Mouse (Mus musculus) Muller cell, postnatal 12 days (primary cell): ENCODE results near the gene Stx12.
"Not testable (repeated sequence)": the region's sequence is repeated elsewhere in the genome, so short reads cannot be mapped to it uniquely, and the experiment has no call there.

Source experiments
- DNase-seq: peaks from one replicate; pipeline ENCODE4 v3.0.0-alpha.2; 2015; ENCODE audit errors: inconsistent ontology term

Stx12 gene

DNA sequence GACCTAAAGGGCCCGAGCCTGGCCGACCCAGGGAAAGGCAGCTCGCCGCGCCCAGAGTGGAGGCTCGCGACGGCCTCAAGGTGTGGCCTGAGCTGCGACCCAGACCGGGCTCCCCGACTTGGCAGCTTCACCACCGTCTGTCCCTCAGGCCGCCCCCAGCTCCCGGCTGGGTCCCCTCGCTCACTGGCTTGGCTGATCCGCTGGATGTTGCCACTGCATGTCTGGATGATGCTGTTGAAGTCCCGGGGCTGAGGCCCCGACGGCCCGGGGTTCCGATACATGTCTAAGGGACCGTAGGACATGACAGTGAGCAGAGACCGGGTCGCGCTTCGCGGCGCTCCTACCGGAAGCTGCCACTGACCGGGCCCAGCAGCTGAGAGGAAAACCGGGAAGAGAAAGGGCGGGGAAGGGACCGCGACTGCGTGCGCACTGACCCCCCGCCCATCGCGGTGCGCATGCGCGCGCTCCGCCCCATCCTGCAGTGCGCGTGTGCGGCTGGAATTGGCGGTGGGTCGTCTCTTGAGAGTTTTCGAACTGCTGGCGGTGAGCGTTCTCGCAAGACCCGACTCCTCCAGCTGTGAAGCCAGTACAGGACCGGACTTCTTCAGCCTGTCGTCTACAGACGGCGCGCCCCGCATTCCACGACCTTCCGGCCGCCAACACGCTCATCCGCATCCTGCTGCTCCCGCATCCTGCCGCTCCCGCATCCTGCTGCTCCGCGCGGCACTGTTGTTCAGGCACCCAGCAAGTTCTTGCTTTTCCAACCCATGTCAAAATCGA is at the start of gene Stx12:
Gene Stx12 (minus strand): TSS at position 446 of the 780 bp plus-strand sequence.
- DNase-seq: peak; percentile 95

- no peak for DNase-seq
Observed at GRCm38 (mm10) chr4:132932752-132933404, 48.6 kb upstream of the Stx12 start.

GRCm38 (mm10) chr4:132930784-132931183 is 46.5 kb upstream of the Stx12 start:
- DNase-seq: peak; percentile 31

GRCm38 (mm10) chr4:132926520-132926919 is 42.2 kb upstream of the Stx12 start:
- not testable (repeated sequence) for DNase-seq

GRCm38 (mm10) chr4:132922558-132923008 is 38.3 kb upstream of the Stx12 start, which contains the start of gene Fam76a:
Gene Fam76a, minus strand, starts transcription at chr4:132922558.
- DNase-seq: peak; percentile 100

DNA sequence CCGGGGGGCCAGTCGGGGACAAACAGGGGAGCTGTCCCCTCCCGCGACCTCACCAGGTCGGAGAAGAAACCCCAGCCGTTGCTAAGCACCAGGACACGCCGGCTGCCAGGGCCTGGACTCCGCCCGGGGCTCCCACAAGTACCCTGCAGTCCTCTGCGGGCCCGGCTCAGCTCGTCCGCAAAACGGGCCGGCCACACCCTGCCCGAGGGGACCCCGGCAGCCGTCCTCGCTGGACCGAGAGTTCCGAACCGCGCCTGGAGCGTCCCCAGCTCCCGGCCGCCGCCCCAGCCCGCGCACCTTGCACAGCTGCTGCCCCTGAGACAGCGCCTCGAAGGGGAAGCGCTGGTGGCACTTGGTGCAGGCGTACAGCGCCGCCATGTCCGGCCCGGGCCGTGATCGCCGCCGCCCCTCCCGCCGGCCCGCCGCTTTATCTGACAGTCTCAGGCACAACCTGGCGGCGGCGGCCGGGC is 37.8 kb upstream of the Stx12 start:
- DNase-seq: no peak

- no peak for DNase-seq
Observed at GRCm38 (mm10) chr4:132921488-132921887, 37.2 kb upstream of the Stx12 start.

DNA sequence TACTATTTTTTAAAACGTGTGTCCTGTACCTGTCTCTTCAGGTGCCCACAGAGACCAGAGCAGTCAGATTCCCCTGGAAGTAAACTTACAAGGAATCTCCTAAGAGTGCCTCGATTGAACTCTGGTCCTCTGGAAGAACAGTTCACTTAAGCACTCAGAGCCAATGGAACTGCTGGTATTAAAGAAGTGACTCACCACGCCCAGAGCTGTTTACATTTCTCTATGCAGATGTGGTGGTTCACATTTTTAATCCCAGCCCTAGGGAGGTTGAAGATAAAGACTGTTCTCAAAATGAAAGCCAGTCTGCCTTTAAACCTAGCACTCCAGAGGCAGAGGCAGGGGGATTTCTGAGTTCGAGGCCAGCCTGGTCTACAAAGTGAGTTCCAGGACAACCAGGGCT is 35.9 kb upstream of the Stx12 start:
- no peak for DNase-seq

GRCm38 (mm10) chr4:132918493-132918892 is 34.2 kb upstream of the Stx12 start:
- DNase-seq: not testable (repeated sequence)

- DNase-seq: no peak
Observed at GRCm38 (mm10) chr4:132912156-132912555, 27.8 kb upstream of the Stx12 start.

DNA sequence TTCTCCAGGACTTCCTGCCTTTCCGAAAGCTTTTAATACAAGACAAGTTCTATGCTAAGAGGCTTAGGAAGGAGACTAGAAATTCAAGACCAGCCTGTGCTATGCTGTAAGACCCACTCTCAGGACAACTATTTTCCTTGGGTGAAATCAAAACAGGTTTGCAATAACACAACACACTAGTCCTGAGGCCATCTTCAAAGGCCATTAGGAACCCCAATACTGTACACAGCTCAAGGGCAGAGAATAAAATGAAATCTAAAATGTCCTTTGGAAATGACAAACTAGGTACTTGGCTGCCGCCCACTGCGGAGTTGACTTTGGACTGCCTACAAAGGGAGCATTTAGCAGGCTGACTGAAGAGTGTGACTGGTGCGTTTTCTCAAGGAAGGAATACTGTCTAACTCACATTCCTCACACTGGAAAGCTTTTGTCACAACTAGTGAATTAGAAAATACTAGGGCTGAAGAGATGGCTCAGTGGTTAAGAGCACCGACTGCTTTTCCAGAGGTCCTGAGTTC is 21.6 kb upstream of the Stx12 start:
- DNase-seq: no peak

DNA sequence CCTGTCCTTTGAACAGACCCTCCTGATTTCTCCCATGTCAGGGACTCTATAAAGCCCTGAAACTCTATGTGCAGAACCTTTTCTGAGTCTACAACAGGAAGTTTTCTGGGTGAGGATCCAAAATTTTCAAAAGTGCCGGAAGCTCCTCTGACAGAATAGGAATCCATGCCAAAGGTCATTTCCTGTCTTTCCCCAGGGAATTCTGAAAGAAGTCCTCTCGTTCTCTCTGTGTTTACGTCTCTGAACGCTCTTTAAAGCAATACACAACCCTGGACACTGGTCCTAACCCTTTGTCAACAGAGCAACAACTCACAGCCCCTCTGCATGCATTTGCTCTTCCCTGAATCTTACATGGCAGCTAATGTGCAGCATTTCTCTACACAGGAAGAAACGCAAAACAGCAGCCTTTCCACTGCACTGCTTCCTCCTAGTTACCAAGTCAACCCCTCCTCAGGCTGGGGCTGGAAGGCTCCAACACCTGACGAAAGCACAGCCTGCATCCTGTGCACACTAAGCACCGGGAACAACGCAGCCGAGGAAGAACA is 20.5 kb upstream of the Stx12 start:
- DNase-seq: no peak

GRCm38 (mm10) chr4:132904071-132904470 is 19.8 kb upstream of the Stx12 start:
- DNase-seq: no peak

DNA sequence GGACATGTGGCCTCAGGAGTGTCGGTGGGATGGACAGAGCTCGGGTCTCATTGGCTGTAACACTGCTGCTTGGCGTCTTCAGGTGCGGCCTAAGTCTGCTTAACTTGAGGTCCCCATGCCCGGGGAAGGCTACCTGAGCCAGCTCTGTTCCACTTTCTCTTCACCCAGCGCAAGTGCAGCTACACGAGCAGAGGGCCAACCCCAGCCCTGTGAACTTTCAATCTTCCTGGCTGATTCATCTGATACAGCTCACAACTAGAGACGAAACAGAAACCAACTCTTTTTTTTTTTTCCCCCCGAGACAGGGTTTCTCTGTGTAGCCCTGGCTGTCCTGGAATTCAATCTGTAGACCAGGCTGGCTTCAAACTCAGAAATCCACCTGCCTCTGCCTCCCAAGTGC is 13.9 kb upstream of the Stx12 start:
- no peak for DNase-seq

DNA sequence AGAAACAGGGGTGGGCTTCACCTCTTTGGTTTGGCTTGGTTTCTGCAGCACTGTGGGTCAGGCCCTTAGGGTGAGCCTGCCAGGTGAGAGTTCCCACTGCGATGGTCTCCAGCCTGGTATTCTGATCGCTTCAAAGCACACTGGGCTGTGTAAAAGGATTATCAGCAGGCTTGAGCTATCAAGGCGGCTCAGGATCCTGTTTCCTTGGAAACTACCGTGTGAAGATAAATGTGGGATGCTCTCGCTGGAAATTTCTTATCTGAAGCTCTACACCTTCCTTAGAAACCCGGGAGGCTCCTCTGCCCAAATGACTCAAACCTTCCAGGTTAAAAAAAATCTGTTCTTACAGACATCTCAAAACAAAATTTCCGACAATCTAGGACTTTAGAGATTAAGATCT is 10.1 kb upstream of the Stx12 start:
- no peak for DNase-seq

- DNase-seq: no peak
Observed at GRCm38 (mm10) chr4:132884844-132885374, 600 bp upstream of the Stx12 start.

DNA sequence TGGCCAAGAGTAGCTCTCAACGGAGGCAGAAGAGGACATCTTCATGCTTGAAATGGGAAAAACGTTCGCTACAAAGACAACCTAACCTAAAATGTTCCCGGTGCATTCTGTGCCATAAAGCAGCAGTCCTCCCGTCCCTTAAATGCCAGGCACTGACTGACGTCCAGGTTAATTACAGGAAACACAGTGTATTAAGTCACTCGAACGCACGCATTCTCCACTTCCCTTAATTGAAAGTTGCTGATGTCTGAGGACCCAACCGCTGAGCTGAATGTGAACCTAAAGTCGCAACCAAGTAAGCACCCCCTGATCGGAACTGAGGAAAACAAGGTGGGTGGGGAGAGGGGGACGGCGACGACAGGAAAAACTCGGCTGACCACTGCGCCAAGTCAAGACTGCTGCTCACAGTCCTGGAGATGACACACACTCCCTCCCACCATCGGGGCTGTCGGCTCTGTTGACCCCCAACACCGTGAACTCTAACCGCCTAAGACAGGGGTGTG is 697 bp downstream of the Stx12 start:
- DNase-seq: no peak

GRCm38 (mm10) chr4:132874363-132875097 is 9.8 kb downstream of the Stx12 start:
- DNase-seq: no peak

DNA sequence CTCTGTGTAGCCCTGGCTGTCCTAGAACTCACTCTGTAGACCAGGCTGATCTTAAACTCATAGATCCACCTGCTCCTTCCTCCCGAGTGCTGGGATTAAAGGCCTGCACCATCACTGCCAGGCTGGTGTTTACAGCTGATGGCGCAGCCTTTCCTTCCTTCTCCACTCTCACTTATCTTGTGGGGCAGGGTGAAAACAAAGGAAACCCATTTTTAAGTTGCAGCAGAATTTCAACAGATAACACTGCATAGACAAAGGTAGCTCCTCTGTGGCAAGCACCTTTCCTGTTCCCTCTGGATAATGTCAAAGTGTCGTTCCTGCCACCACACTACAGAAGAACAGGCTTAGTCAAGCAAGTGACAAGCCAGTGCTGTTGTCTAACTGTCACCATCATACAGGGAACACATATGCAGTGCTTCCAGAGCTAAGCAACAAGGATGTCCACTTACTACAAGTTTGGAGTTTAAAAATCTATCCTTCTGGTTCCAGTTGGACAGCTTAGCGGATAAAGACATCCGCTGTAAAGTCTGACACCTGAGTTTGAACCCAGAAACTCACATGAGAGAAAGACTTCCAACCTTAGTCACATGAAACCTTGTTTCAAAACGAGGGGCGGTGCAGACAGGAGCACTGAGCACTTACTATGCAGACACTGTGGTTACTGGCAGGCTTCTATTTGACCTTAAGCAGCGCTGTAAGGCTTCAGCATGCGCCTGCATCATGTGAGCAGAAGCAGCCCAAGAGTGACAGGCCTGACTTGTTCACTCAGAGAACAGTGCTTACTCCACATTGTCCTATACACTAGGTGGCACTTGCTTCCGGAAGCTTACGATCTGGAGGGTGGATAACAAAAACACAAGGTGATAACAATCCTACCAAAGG is 10.6 kb downstream of the Stx12 start:
- DNase-seq: no peak

DNA sequence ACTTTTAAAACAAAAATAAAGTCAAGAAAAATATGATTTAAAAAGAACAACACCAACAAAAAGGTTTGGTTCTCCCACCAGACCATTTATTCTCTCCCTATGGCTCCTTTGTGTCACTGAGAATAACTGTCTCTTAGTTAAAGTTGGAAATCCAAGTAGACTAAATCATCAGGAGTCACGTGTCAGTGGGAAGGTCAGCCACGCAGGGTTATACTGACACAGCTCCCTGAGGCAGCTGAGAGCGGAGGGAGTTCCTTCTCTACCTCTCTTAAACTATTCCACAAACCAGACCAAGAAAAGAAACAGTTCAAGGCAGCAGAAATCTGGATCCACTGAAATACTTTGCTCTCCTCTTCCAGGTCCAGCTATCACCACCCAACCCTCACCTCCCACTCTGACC is 13.2 kb downstream of the Stx12 start:
- no peak for DNase-seq
